Mouse (Mus musculus) thymus, postnatal 0 days (tissue): ENCODE data around the gene Batf3. TPM values are rescaled to one million over a fixed set of nuclear protein-coding genes. Genes with fewer than 3 reads are reported as not detected.

ENCODE experiments used
- DNase-seq: peaks from one replicate; pipeline ENCODE4 v3.0.0-alpha.2; 2015; ENCODE audit warnings: low spot score
- polyA plus RNA-seq: library from polyadenylated mRNA; unstranded; fragments of >200 nt; fragmentation: Nextera tagmentation; extraction: Ambion mirVana; gene quantifications from 2 replicates; pipeline ENCODE4 v1.2.1, GENCODE M21; 2015

Gene Batf3
- polyA plus RNA-seq, 1 experiment from 2014 or later = 3.6 TPM

DNA sequence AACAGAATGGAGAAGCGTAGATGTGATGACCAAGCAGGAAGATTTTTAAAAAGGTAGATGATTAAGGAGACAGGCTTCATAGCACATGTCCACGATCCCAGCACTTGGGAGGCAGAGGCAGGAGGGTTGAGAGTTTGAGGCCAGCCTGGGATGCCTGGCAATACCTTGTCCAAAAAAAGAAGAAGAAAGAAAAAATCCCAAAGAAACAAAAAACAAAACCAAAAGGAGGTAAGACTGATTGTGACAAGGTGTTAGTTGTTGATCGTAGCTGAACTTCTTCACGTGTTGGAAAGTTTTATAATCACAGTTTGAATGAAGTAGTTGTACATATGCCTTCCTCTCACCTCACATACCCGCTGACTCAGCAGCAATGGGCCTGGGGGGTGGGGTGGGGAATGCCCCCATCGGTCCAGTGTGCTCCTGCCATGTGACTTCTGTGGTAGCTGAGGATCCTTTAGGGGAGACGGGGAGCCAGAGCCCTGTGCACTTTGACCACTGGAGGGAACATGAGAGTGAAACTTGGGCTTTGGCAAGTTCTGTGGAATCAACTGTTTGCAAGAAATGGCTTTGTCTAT lies 11.3 kb upstream of the Batf3 start:
- no peak for DNase-seq

DNA sequence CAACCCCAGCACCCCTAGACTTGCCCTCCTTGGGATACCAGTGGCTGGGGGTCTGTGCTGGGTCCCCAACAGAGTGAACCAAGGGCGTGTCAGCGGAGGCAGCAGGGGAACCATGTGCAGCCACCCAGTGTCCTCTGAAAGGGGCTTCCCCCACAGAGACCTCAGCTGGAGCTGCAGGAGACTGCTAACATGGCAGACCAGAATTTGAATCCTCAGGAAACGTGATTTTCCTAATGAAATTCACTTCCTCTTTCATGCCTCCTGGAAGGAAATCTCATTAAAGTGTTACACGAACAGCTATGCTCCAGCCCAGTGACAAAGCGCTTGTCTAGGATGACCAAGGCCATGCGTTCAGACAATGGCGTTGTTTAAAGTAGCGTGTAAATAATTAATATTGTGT lies 10.7 kb upstream of the Batf3 start:
- no peak for DNase-seq

- no peak for DNase-seq
Measured at GRCm38 (mm10) chr1:191087955-191088354, 9.7 kb upstream of the Batf3 start.

- no peak for DNase-seq
Measured at GRCm38 (mm10) chr1:191089355-191089754, 8.3 kb upstream of the Batf3 start.

- no peak for DNase-seq
Measured at GRCm38 (mm10) chr1:191092050-191092449, 5.6 kb upstream of the Batf3 start.

- no peak for DNase-seq
Measured at GRCm38 (mm10) chr1:191093578-191093977, 4.1 kb upstream of the Batf3 start.

DNA sequence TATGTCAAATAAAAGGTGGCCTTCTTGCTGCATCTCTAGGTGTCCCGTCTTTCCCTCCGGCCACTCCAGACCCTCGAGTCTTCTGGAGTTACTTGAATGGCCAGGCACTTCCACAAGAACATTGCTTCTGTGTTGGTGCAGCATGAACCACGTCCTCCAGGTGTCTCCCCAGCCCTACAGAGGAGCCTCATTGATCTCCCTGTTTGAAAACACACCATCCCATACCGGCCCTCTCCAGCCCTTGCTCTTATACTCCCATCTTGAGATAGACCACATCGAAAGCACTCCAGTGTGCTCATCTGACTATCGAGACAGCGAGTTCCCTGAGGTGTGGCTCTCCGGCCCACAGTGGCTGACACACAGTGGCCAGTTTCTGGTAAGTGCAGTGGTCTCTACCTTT lies 2.6 kb upstream of the Batf3 start:
- DNase-seq = no peak

- no peak for DNase-seq
Measured at GRCm38 (mm10) chr1:191096871-191097681, 571 bp upstream of the Batf3 start.

- no peak for DNase-seq
Measured at GRCm38 (mm10) chr1:191099114-191099513, 1.5 kb downstream of the Batf3 start.

- no peak for DNase-seq
Measured at GRCm38 (mm10) chr1:191099772-191100291, 2.2 kb downstream of the Batf3 start.

DNA sequence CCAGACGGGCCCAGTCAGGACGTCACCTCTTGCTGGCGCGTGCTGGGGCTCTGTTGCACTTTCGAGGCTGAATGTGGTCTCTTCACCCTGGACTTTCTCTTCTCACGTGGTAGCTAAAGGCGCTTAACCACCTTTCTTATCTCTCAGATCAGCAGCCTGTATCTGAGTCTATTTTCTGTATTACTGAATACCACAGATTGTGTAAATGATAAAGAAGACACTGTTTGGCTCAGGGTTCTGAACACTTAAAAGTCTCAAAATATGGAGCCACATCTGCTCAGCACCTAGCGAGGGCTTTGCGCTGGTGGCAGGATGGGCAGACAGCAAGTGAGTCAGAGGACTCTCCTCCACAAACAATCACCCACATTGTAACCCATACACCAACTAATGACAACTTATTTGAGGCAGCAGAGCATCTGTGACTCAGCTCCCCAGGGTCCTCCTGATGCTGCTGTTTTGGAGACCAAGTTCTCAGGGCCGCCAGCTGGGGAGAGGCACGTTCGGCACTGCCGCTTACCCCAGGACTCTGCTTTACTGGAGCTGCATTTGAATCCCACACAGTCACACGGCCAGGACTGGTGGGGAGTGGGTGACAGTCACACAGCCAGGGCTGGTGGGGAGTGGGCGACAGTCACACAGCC lies 5.2 kb downstream of the Batf3 start:
- DNase-seq = no peak

DNA sequence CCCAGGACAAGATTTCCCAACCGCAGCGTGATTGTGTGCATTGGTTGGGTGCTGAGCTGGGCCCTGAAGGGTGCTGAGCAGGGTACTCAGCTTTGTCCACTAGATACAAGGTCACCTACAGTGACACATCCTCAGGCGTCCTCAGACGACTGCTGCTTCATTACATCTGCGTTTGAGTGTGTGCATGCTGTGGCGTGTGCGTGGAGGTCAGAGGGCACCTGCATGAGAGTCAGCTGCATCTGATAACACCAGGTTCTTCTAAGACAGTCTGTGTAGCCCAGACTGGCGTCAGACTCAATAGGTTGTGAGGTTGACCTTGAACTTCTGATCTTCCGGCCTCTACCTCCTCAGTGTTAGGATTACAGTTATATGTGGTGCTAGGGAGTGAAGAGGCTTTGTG lies 7.6 kb downstream of the Batf3 start:
- no peak for DNase-seq

DNA sequence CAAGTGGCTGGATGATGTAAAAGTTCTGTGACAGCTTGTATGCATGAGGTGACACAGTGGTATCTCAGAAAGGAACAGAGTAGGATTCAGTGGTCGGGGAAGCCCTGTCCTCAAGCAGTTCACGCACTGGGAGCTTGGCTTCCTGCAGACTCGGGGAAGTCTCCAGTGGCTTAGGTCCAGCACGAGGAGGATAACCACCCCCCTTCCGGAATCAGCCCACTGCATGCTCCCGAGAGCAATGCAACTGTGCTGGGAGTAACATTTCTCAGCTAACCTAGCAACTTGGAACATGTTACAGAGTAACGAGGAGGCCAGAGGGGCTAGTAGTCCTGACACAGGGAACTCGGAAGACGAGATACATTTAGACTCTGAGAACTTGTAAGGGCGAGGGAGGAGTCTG lies 9.7 kb downstream of the Batf3 start:
- DNase-seq = no peak

DNA sequence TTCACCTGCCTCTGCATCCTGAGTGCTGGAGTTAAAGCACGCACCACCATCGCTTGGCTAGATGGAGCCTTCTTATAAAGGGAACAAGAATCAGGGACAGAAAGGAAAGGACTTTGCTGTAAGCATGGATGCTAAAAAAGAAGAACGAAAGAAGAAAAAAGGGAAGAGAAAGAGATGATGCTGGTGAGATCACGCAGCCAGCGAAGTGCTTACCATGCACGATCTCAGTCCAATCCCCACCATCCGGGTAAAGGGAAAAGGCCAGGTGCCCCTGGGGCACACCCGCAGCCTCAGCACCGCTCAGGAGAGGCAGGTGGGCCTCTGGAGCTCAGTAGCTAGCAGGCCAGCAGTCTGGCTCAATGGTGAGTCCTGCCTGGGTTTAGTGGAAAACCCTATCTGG lies 12.3 kb downstream of the Batf3 start:
- DNase-seq = no peak

- DNase-seq = peak; percentile 12
Measured at GRCm38 (mm10) chr1:191111146-191111545, 13.5 kb downstream of the Batf3 start.

DNA sequence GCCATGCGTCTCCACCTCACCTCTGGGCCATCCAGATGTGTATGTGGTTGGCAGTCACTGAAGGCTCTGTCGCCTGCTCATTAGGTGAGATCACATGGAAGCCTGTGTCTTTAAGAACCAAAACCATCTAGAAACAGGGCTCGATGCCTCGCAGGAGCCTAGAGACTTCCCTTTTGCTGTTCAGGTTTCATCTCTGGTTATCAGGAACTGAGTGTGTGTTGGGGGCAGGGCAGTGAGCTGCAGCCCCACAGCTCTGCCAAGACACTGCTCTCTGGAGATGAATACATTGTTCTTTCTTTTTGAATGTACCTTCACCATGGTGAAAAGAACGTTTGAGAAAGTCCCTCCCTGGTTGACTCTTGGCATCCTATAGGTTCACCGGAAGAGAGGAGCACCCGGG lies 17.2 kb downstream of the Batf3 start:
- DNase-seq = no peak

DNA sequence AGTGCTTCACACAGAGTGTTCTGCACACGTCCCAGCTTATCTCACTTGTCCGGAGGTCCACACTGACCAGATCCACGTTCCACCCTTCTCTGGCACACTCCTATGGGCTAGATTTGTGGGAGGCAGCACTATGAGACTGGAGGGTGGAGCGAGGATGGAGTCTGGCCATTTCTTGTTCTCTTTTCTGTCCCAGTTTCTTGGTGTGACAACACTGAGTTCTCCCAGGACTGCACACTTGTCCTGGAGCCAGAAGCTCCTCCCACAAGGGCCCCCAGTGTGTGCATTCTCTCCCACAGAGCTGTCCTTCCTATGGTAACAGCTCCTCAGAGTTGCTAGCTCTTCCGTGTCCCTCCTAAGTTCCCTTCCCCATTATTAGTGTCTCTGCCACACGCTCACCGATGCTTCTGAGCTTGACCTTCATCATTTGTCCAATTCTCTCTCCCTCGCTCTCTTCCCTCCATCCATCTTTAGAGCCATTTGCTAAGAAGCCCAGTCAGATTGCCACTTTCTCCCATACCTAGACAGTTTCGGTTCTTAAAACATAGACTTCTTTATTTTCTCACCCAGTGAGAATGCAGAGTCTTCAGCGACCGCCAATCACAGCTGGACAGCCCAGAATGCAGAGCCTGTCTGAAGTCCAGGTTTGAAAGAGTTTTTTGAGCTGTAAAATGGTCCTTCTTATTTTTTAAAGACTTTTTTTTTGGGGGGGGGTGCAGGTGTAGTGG lies 18.0 kb downstream of the Batf3 start:
- DNase-seq = no peak

DNA sequence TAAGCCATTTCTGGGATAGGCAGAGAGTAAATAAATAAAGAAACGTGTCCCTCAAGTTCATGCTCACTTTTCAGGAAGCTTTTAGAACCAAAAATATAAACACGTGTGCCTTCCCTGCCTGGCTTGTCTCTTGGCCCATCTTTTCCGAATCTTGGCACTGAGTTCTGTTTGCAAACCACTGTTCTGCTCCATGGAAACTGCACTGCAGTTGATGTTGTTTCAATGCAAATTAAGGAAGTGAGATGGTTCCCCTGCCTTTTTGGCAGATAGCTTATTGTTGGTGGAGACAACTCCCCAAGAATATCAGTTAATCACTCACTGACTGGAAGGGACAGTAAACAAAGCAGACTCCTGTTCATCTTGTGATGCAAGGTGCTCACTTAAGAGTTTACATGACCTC lies 25.1 kb downstream of the Batf3 start:
- DNase-seq = no peak

- no peak for DNase-seq
Measured at GRCm38 (mm10) chr1:191123696-191124095, 26.0 kb downstream of the Batf3 start.

DNA sequence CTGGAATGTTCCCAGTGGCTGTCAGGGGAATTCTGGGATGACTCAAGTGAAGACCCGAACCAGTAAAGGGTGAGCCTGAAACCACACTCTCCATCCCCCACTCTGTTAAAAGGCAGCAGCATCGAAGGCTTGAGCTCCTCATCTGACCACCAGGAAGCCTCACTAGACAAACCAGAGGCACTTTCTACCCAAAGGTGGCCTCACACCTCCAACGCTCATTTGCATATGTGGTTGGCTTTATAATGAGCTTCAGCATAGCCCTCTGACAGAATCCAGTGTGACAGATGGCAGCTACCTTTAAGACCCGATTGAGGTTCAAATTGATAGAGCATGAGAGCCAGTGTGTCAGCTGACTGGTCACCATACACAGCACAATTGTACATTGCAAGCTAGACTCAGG lies 26.6 kb downstream of the Batf3 start:
- no peak for DNase-seq

DNA sequence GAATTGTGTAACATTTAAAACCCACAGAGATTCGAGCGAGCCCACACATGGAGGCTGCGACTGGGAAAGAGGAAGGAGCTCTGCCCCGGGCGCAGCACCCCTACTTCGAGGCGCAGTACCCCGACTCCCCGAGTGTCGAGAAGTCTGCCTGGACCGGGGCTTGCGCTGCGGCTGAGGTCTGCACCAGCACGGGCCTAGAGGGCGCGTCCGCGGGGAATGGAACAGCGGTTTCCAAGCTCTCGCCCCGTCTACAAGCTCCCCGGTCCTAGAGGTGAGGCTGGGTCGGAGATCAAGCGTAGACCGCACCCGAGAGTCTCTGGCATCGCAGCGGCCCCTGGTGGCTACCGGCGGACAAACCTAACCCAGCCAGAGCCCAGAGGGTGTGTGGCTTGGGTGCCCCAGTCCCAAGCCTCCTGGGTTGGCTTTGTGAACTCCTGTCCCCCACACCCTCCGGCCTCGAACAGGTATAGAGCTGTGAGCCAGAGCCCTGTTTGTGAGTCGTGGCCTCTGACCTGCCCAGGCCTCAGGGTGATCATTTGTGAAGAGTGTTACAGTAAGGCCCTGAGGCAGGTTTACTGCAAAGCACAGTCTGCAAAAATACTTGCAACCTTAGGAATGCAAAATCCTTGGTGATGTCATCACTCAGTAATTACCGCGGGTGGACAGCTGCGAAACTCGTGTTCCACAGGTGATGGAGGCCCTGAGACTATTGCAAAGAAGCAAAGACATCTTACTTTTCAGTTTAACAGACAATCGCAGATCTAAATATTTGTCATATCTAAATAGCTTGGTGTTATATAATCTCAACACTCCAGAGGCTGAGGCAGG lies 28.4 kb downstream of the Batf3 start:
- DNase-seq = peak; percentile 65
